Mouse (Mus musculus) CD4-positive naive resting alpha-beta T cell, adult 76 days (primary cell): ENCODE data around the gene Gtf3c1. TPM values are rescaled to one million over a fixed set of nuclear protein-coding genes. Genes with fewer than 3 reads are reported as not detected.

Source experiments
- total RNA-seq: library from RNA; stranded (reverse); gene quantifications from one replicate; pipeline ENCODE4 v1.2.4, GENCODE M21; 2023

Gene Gtf3c1
- total RNA-seq = 72.0 TPM

DNA sequence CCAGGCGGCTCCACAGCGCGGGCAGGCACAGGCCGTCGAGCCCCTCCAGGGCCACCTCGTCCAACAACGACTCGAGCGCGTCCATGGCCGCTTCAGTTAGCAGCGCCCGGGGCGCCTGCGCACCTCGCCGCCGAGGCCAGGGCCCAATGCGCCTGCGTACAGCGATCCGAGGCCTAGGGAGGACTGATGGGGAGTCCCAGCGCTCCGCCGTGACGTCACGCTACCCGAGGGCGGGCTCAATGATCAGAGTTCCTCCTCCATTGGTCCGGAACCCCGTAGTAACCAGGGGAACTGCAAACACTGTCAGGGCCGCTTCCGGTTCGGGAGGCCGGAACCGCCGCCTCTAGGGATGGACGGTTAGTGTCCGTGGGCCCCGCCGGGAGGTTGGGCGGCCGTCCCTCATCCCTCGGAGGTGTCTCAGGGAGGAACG, at the start of gene Gtf3c1, which contains the start of gene D430042O09Rik:
Gtf3c1 (minus strand) TSS at position 188 of the 430 bp plus-strand sequence.
D430042O09Rik (plus strand) TSS at position 296 of the 430 bp plus-strand sequence.

DNA sequence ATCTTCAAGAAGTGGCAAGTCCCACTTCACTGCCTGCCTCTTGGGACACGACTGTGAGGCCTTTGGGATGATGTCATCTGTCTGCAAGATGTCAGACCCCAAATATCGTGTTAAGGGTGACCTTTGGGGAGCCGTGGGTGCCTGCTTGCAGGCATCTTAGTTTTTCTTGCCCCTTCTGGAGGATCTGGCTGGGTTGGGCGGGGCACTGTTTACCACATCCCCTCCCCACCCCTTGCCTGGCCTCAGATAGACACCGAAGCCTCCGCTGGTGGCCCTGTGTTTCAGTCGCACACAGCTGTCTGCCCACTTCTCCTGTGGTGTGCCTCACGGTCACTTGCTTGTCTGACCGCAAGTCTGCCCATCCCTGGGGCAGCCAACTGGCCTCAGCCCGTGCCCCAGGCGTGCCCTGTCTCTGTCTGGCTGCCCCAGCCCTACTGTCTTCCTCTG, 104.4 kb downstream of the Gtf3c1 start, which contains the start of gene Il21r:
Il21r (plus strand) TSS at position 245 of the 447 bp plus-strand sequence.

Other genes starting within 250 kb of the Gtf3c1 start
- 55.7 TPM for gene Nsmce1, start 216.2 kb downstream of the Gtf3c1 start, total RNA-seq
- gene Il4ra, start 155.7 kb downstream of the Gtf3c1 start, total RNA-seq = 418 TPM
- 169 TPM for gene Il21r, start 104.4 kb downstream of the Gtf3c1 start, total RNA-seq
- 17.7 TPM for gene D430042O09Rik, start 108 bp upstream of the Gtf3c1 start, total RNA-seq